Mouse (Mus musculus): Measurements from ENCODE around the gene Pp2d1. TPM values are rescaled to one million over a fixed set of nuclear protein-coding genes. Genes with fewer than 3 reads are reported as not detected.

The Pp2d1 gene
- polyA plus RNA-seq, 1 experiment from 2014 or later, result 0.21 TPM

- WGBS (ENCODE audit: insufficient replicate concordance), result 17% methylated on average over 7 of the region's 9 CpGs
- Histone ChIP-seq H3K36me3 (no peaks in the 10 kb centered on the region), H3K9ac (no peak overlapping the region; the same call in 1 of the 2 replicates), H3K4me1 (peaks cover 8% of the 10 kb centered on the region), H3K4me3 (peak overlapping the region; percentile 38), H3K27me3 (replicated peaks) (no peaks in the 10 kb centered on the region), H3K4me2 (peak overlapping the region; percentile 59), H3K27ac (no peak overlapping the region), H3K9me3 (replicated peaks) (no peaks in the 10 kb centered on the region)
- ATAC-seq, result no peak
These were observed 75.8 kb downstream of the Pp2d1 start for GRCm38 (mm10) chr17:53463496-53463840.

- Histone ChIP-seq H3K27ac (no peak within 1 kb of the TSS), H3K4me1 (peaks cover 8% of the 10 kb centered on the region), H3K27me3 (replicated peaks) (no peaks in the 10 kb centered on the region), H3K4me3 (peak within 1 kb of the TSS; percentile 38), H3K36me3 (no peaks in the 10 kb centered on the region), H3K4me2 (peak within 1 kb of the TSS; percentile 59), H3K9me3 (replicated peaks) (no peaks in the 10 kb centered on the region), H3K9ac (no peak within 1 kb of the TSS; the same call in 1 of the 2 replicates)
- ATAC-seq, result peak; percentile 69; the same call in 1 of the 2 replicates
- WGBS (ENCODE audit: insufficient replicate concordance), result 22% methylated on average over 26 of the region's 26 CpGs
These were observed 76.4 kb downstream of the Pp2d1 start, which contains the start of gene Efhb for GRCm38 (mm10) chr17:53462603-53463495. Gene Efhb (minus strand): TSS chr17:53463321.

Other genes with a start within 250 kb of the Pp2d1 start
- gene Efhb, start 76.1 kb downstream of the Pp2d1 start, polyA plus RNA-seq (2016; fragmentation: Nextera tagmentation; extraction: Ambion mirVana), result 0.05 and 0.06 TPM in 2 replicates
- gene Rab5a, start 60.2 kb downstream of the Pp2d1 start, polyA plus RNA-seq (2016; fragmentation: Nextera tagmentation; extraction: Ambion mirVana), result 49.4 and 50.1 TPM in 2 replicates
- gene Kat2b, start 27.4 kb upstream of the Pp2d1 start, polyA plus RNA-seq (2016; fragmentation: Nextera tagmentation; extraction: Ambion mirVana), result 4.9 and 5.1 TPM in 2 replicates
- 39.1 and 40.5 TPM in 2 replicates for gene Sgo1, start 149.9 kb upstream of the Pp2d1 start, polyA plus RNA-seq (2016; fragmentation: Nextera tagmentation; extraction: Ambion mirVana)